Comparison of ENCODE assay signal across 7 mouse cellular contexts in the genomic region with DNA sequence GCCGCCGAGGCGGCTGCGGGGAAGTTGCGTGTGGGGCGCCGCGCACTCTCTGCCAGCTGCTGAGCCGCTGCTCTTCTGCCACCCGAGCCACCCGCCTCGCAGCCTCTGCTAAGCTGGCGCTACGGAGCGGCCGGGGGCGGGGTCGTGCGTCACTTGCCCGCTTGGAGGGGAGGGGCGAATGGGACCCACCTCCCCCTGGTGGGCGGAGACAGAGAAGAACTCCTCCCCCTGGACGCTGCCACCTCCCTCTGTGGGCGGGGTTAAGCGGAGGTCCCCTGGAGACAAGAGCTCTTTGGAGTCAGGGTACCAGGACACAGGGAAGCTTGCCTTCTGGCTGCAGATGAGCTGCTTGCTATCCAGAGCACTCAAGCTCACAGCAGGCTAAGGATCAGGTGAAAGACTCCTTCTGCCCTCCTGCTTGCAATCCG. TPM values are rescaled to one million over a fixed set of nuclear protein-coding genes. Genes with fewer than 3 reads are reported as not detected.
A peak's percentile ranks its signal among the peaks of the same experiment; 100 is the strongest.
DNase-seq lines count a peak whose midpoint lies in the region; ATAC-seq and TF ChIP-seq lines count a peak whose summit lies in the region.

A gene (minus strand): TSS at position 151 of the 428 bp plus-strand sequence.

- peak within 1 kb of the TSS; percentile 97 for H3K4me2 ChIP-seq in embryonic facial prominence, embryonic 12.5 days (replicated peaks)
- peak within 1 kb of the TSS; percentile 96 for H3K4me2 ChIP-seq in limb, embryonic 12.5 days
- peak within 1 kb of the TSS; percentile 97 for H3K4me2 ChIP-seq in midbrain, embryonic 14.5 days (ENCODE audit: low read length)

- H3K9me3 ChIP-seq in embryonic facial prominence, embryonic 12.5 days = no peaks in the 10 kb centered on the region
- no peaks in the 10 kb centered on the region for H3K9me3 ChIP-seq in limb, embryonic 12.5 days
- no peaks in the 10 kb centered on the region for H3K9me3 ChIP-seq in midbrain, embryonic 14.5 days (ENCODE audit: control insufficient read depth, low read length)

- H3K9ac ChIP-seq in embryonic facial prominence, embryonic 12.5 days = peak within 1 kb of the TSS; percentile 79
- peak within 1 kb of the TSS; percentile 67 for H3K9ac ChIP-seq in heart, adult 2 months (ENCODE audit: low read depth, low read length)
- H3K9ac ChIP-seq in limb, embryonic 12.5 days (replicated peaks) = peak within 1 kb of the TSS; percentile 73
- H3K9ac ChIP-seq in midbrain, embryonic 14.5 days (replicated peaks; ENCODE audit: low read length) = peak within 1 kb of the TSS; percentile 80

- intact Hi-C loops in heart, adult 2 months (cut with DNase I) = loop anchor here (1.0 to 5.0 kb wide), 2 partner anchors 99 to 269 kb away; a partner anchor contains a TSS

- no peaks in the 10 kb centered on the region for H3K36me3 ChIP-seq in embryonic facial prominence, embryonic 12.5 days
- no peaks in the 10 kb centered on the region for H3K36me3 ChIP-seq in heart, adult 2 months (ENCODE audit: control insufficient read depth, insufficient read depth, low read length)
- H3K36me3 ChIP-seq in kidney, adult 2 months (ENCODE audit: control insufficient read depth, insufficient read depth, low read length) = no peaks in the 10 kb centered on the region
- no peaks in the 10 kb centered on the region for H3K36me3 ChIP-seq in limb, embryonic 12.5 days
- H3K36me3 ChIP-seq in midbrain, embryonic 14.5 days (ENCODE audit: control insufficient read depth, insufficient read depth, low read length) = no peaks in the 10 kb centered on the region

- peaks cover 8% of the 10 kb centered on the region; the same call in 1 of the 2 replicates for H3K27me3 ChIP-seq in embryonic facial prominence, embryonic 12.5 days
- no peaks in the 10 kb centered on the region for H3K27me3 ChIP-seq in heart, adult 2 months (ENCODE audit: control insufficient read depth, insufficient read depth, low read length)
- H3K27me3 ChIP-seq in kidney, adult 2 months (replicated peaks; ENCODE audit: control insufficient read depth, insufficient read depth, low read length) = no peaks in the 10 kb centered on the region
- H3K27me3 ChIP-seq in limb, embryonic 12.5 days = peaks cover 22% of the 10 kb centered on the region
- 0 out of 2 replicates have a peak, but pooled peaks cover 5% of the 10 kb centered on the region for H3K27me3 ChIP-seq in midbrain, embryonic 14.5 days (ENCODE audit: control insufficient read depth, insufficient read depth, low read length)

- H3K27ac ChIP-seq in bone marrow, adult 2 months (ENCODE audit: control insufficient read depth, insufficient read depth, low read depth, low read length, poor library complexity) = peak within 1 kb of the TSS; percentile 33; the same call in 1 of the 2 replicates
- H3K27ac ChIP-seq in embryonic facial prominence, embryonic 12.5 days = peak within 1 kb of the TSS; percentile 67
- peak within 1 kb of the TSS; percentile 36 for H3K27ac ChIP-seq in heart, adult 2 months
- no peak within 1 kb of the TSS for H3K27ac ChIP-seq in kidney, adult 2 months (ENCODE audit: insufficient read depth, low read depth, low read length)
- H3K27ac ChIP-seq in limb, embryonic 12.5 days = peak within 1 kb of the TSS; percentile 83
- H3K27ac ChIP-seq in midbrain, embryonic 14.5 days (replicated peaks; ENCODE audit: low read depth, low read length) = peak within 1 kb of the TSS; percentile 85

- DNase-seq in heart, adult 2 months = peak; percentile 85
- DNase-seq in kidney, adult 2 months = peak; percentile 92
- peak; percentile 96 for DNase-seq in midbrain, embryonic 14.5 days
- peak; percentile 30 for DNase-seq in spleen, adult 12 weeks (ENCODE audit: low spot score)

- peak; percentile 88 for ATAC-seq in embryonic facial prominence, embryonic 12.5 days (ENCODE audit: insufficient number of reproducible peaks, insufficient read depth, low FRiP score, low TSS enrichment)
- peak; percentile 91 for ATAC-seq in limb, embryonic 12.5 days (ENCODE audit: insufficient number of reproducible peaks, insufficient read depth, low FRiP score, low TSS enrichment, low read depth)
- peak; percentile 96 for ATAC-seq in midbrain, embryonic 14.5 days (ENCODE audit: low FRiP score, low TSS enrichment)

- no peak for TF ChIP-seq EP300 in heart, adult 2 months (IDR thresholded peaks at IDR 0.05; ENCODE audit: insufficient read depth, low read depth, low read length)

- TF ChIP-seq CTCF in bone marrow, adult 2 months (IDR thresholded peaks at IDR 0.05; ENCODE audit: control insufficient read depth, insufficient read depth, low read length) = no peak
- TF ChIP-seq CTCF in heart, adult 2 months (IDR thresholded peaks at IDR 0.05) = no peak
- no peak for TF ChIP-seq CTCF in kidney, adult 2 months (conservative IDR thresholded peaks at IDR 0.05; ENCODE audit: insufficient read depth, insufficient read length, low read depth, low read length)

- 1% methylated on average over 26 of the region's 26 CpGs for whole genome bisulfite sequencing in bone marrow, adult 2 months
- under 1% methylated on average over 26 of the region's 26 CpGs for WGBS in embryonic facial prominence, embryonic 12.5 days
- under 1% methylated on average over 26 of the region's 26 CpGs for WGBS in heart, adult 2 months
- under 1% methylated on average over 25 of the region's 26 CpGs for WGBS in kidney, adult 2 months
- WGBS in limb, embryonic 12.5 days = 0% methylated on average over 25 of the region's 26 CpGs
- 0% methylated on average over 26 of the region's 26 CpGs for WGBS in midbrain, embryonic 14.5 days

- peak within 1 kb of the TSS; percentile 27 for H3K4me3 ChIP-seq in bone marrow, adult 2 months (replicated peaks; ENCODE audit: control insufficient read depth, low read depth, low read length)
- H3K4me3 ChIP-seq in embryonic facial prominence, embryonic 12.5 days = peak within 1 kb of the TSS; percentile 76
- peak within 1 kb of the TSS; percentile 58 for H3K4me3 ChIP-seq in heart, adult 2 months
- H3K4me3 ChIP-seq in kidney, adult 2 months (ENCODE audit: insufficient read depth, low read depth, low read length) = peak within 1 kb of the TSS; percentile 62
- H3K4me3 ChIP-seq in limb, embryonic 12.5 days (replicated peaks) = peak within 1 kb of the TSS; percentile 76
- H3K4me3 ChIP-seq in midbrain, embryonic 14.5 days (replicated peaks; ENCODE audit: low read depth, low read length) = peak within 1 kb of the TSS; percentile 77

- H3K79me2 ChIP-seq in heart, adult 2 months (replicated peaks; ENCODE audit: control insufficient read depth, insufficient read depth, low read length) = no peaks in the 10 kb centered on the region

- H3K4me1 ChIP-seq in bone marrow, adult 2 months (ENCODE audit: control insufficient read depth, insufficient read depth, low read length) = no peaks in the 10 kb centered on the region
- 0 out of 2 replicates have a peak, but pooled peaks cover 10% of the 10 kb centered on the region for H3K4me1 ChIP-seq in embryonic facial prominence, embryonic 12.5 days
- H3K4me1 ChIP-seq in heart, adult 2 months (ENCODE audit: control insufficient read depth, insufficient read depth, low read length) = peaks cover 2% of the 10 kb centered on the region
- H3K4me1 ChIP-seq in kidney, adult 2 months (ENCODE audit: control insufficient read depth, insufficient read depth, low read length) = no peaks in the 10 kb centered on the region
- 0 out of 2 replicates have a peak, but pooled peaks cover 3% of the 10 kb centered on the region for H3K4me1 ChIP-seq in limb, embryonic 12.5 days (replicated peaks)
- H3K4me1 ChIP-seq in midbrain, embryonic 14.5 days (ENCODE audit: control insufficient read depth, insufficient read depth, low read length) = peaks cover 12% of the 10 kb centered on the region; the same call in 1 of the 2 replicates

- 0 out of 2 replicates have a peak, but pooled peaks have one; percentile 5 for TF ChIP-seq POLR2A in bone marrow, adult 2 months (IDR thresholded peaks at IDR 0.05; ENCODE audit: borderline replicate concordance, control insufficient read depth, low read depth, low read length)
- peak; percentile 49; the same call in 1 of the 2 replicates for TF ChIP-seq POLR2A in heart, adult 2 months (IDR thresholded peaks at IDR 0.05; ENCODE audit: insufficient read depth, low read depth, low read length)
- no peak for TF ChIP-seq POLR2A in kidney, adult 2 months (IDR thresholded peaks at IDR 0.05; ENCODE audit: low read depth, low read length)

RNA-seq across cellular contexts. Expression of the gene that starts here (rescaled TPM):
- not detected in 2 replicates for polyA plus RNA-seq in bone marrow, adult 2 months (2011; ENCODE audit: insufficient read depth, insufficient read length, low replicate concordance, missing spikeins)
- 2.7 and 2.9 TPM in 2 replicates for polyA plus RNA-seq in embryonic facial prominence, embryonic 12.5 days (2016; fragmentation: Nextera tagmentation; extraction: Ambion mirVana)
- under 1 TPM; 0.84 to 0.98 TPM for total RNA-seq in heart, adult 2 months (2021)
- 0.41 and 0.53 TPM in 2 replicates for polyA plus RNA-seq in heart, adult 2 months (2012; rRNA removed)
- 1.5 and 1.7 TPM in 2 replicates for polyA plus RNA-seq in kidney, adult 2 months (2012; rRNA removed)
- polyA plus RNA-seq in limb, embryonic 12.5 days (2016; fragmentation: Nextera tagmentation; extraction: Ambion mirVana) = 1.6 and 1.7 TPM in 2 replicates
- 4.1 and 4.3 TPM in 2 replicates for polyA plus RNA-seq in midbrain, embryonic 14.5 days (2014; fragmentation: Nextera tagmentation; extraction: Ambion mirVana)

Comparison
In these comparisons a context has a peak if more than half of its experiments do, and no peak if none do; other contexts are left out.
1. Peak in DNase-seq, H3K4me3 ChIP-seq, H3K27ac ChIP-seq and H3K9ac ChIP-seq in heart, adult 2 months; RNA of the gene not detected or under 1 TPM.
2. H3K4me3 ChIP-seq: peak in every context shown above with its lines; median percentile 77 in midbrain, embryonic 14.5 days; 76 in embryonic facial prominence, embryonic 12.5 days; 76 in limb, embryonic 12.5 days; 62 in kidney, adult 2 months; 58 in heart, adult 2 months; 27 in bone marrow, adult 2 months.
3. DNase-seq: peak in every context shown above with its lines; median percentile 96 in midbrain, embryonic 14.5 days; 92 in kidney, adult 2 months; 85 in heart, adult 2 months; 30 in spleen, adult 12 weeks.